Mouse (Mus musculus): ENCODE measurements around the gene Angptl2. TPM values are rescaled to one million over a fixed set of nuclear protein-coding genes. Genes with fewer than 3 reads are reported as not detected.
"Not testable (repeated sequence)": the region's sequence is repeated elsewhere in the genome, so short reads cannot be mapped to it uniquely, and the experiment has no call there.

The Angptl2 gene
- total RNA-seq, 2 experiments from 2014 or later = 83.2 to 85.0 TPM

- DNase-seq = no peak
- intact Hi-C loops (cut with DNase I) = no loop called here
Measured at GRCm38 (mm10) chr2:33188925-33189670, 26.8 kb upstream of the Angptl2 start.

DNA sequence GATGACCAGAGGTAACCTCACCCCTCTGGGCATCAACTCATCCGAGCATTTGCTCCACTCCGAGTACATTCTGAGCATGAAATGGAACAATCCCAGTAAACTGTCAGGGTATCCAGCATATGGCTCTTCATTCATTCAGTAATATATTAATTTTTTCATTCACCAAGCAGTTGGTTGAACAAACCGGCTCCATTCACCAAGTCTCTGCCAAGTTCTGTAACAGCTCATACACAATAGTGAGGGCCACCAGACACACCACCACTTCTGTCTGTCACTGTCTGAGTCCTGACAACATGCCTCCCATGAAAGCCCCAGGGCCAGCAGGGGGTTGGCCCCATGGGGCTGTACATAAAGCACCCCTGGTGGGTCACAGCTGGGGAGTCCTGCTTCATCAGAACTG is 25.9 kb upstream of the Angptl2 start:
- DNase-seq = no peak
- intact Hi-C loops (cut with DNase I) = no loop called here

GRCm38 (mm10) chr2:33200368-33201068 is 15.4 kb upstream of the Angptl2 start:
- intact Hi-C loops (cut with DNase I) = no loop called here
- DNase-seq = no peak

GRCm38 (mm10) chr2:33203284-33203683 is 12.6 kb upstream of the Angptl2 start:
- DNase-seq = no peak
- intact Hi-C loops (cut with DNase I) = no loop called here

DNA sequence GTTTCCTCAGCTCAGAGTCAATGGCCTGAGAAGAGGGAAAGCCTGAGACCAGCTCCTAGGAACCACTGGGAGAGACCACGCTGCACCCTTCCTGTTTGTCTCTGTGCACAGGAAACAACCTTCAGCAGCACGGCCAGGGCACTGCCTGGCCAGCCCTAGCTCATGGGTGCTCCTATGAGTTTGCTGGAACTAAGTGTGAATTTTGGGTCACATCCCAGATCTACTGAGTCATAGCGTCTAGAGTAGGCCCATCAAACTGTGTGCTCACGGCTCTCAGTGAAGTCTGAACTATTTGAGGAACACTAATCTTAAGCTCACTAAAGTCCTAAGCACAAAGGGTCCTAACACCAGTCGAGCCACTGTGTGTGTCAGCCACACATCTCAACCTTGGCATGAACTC is 10.9 kb upstream of the Angptl2 start:
- no peak for DNase-seq
- intact Hi-C loops (cut with DNase I) = no loop called here

DNA sequence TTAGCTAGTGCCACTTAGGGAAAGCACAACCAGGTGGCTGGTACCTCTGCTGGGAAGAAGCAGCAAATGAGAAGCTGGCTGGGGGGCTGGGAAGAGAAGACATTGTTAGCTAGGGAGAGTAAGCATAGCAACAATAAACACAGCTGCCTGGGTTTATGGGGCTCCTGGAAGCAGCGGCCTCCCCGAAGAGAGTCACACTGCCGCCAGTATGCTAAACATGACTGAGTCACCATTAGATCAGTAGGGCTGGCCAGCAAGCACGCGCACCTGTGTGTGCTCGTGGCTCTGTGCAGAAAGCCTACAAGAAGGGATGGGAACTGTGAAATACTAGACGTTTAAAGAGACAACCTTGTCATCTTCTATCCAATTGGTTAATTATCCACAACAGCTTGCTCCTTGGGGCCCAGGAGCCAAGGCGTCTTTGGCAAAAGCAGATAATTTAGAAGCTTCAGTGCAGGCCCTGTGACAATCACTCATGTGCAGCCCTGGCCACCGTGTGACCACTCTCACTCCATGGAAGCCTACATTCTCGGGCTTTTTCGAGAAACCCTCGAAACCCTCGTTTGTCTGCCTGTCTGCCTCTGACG is 9.8 kb upstream of the Angptl2 start:
- no peak for DNase-seq
- intact Hi-C loops (cut with DNase I) = no loop called here

- DNase-seq = peak; percentile 55 to 61
- intact Hi-C loops (cut with DNase I) = no loop called here
Measured at GRCm38 (mm10) chr2:33207069-33207468, 8.8 kb upstream of the Angptl2 start.

- DNase-seq = no peak
- intact Hi-C loops (cut with DNase I) = no loop called here
Measured at GRCm38 (mm10) chr2:33208134-33208533, 7.7 kb upstream of the Angptl2 start.

GRCm38 (mm10) chr2:33210841-33211240 is 5.0 kb upstream of the Angptl2 start:
- intact Hi-C loops (cut with DNase I) = no loop called here
- no peak for DNase-seq

- DNase-seq; intact Hi-C loops (cut with DNase I): not testable (repeated sequence)
Measured at GRCm38 (mm10) chr2:33211263-33211662, 4.6 kb upstream of the Angptl2 start.

DNA sequence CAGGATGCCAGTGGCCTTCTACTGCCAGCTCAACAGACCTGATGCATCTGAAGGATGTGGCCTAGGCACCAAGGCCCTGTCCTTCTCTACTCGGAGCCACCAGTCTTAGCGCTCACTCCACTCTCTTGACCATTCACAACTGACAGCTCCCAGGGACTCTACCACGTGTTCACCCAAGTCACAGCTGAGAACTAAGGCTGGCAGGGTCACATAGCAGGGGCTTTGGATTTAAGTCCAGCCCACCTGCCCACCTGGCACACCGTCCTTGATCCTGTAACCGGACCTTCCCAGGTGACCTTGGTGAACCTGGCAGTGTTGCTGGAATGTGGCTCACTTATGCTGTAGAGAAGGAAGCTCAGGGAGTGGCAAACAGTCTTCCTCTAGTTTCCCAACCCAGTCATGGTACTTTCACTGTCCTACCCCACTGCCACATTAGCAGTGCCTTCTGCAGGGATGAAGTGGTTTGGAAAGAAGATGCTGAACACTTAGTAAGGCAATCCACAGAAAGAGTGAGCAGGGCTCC is 631 bp upstream of the Angptl2 start:
- no peak for DNase-seq
- intact Hi-C loops (cut with DNase I) = loop anchor here (5.0 kb wide), 1 partner anchor 187 kb away; no protein-coding TSS in a partner anchor

DNA sequence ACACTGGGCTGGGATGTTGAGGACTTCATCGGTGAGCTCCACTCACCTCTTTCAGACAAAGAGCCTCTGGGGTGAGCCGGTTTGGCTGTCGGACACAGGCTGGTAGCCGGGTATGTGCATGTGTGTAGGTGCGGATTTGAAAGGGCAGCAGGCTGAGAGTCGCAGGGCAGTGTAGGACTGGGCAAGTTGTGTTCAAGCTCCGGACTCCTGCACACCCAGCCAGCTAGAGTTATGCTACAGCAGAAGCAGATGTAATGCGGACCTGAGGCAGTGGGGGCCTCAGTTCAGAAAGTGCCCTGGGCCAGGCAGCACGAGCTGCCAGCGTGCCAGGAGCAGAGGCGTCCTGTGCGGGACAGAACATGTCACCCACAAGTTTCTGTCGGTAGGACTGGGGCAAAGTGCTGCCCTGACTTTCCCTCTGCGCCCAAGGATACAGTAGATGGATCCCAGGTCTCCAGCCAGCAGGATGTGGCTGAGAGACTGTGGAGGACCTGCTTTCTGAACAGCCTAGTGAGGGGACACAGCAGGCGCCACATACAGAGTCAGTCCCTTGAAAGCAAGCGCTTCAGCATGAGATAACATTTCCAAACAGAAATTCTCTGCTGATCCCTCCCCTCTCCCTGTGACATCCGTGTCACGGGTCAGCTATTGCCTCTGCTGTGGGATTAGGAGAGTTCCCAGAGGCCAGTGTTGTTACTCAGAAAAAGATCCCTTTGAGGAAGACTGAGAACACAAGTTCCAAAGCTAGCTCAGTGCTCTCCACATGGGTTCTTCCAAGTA is 966 bp downstream of the Angptl2 start:
- intact Hi-C loops (cut with DNase I) = loop anchor here (2.0 to 5.0 kb wide), 2 partner anchors 62 to 185 kb away; no protein-coding TSS in a partner anchor
- DNase-seq = peak in 1 of 2 experiments; percentile 39

DNA sequence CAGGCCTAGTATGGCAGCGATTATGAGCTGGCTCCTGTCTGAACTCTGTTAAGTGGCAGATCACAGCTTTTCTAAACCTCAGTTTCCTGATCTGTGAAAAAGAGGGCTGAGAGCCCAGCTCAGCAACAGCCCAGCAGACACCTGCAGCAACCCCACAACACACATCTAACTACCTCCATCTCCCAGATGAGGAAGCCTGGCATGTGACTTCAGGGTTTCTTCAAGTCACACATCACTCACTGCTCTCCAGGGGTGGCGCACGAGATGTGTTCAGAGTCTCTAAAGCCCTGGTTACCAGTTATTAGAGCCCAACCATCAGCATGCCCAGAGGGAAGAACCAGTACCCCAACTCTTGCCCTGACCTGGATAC is 1.5 kb downstream of the Angptl2 start:
- intact Hi-C loops (cut with DNase I) = loop anchor here (2.0 to 5.0 kb wide), 2 partner anchors 63 to 185 kb away; no protein-coding TSS in a partner anchor
- DNase-seq = no peak

DNA sequence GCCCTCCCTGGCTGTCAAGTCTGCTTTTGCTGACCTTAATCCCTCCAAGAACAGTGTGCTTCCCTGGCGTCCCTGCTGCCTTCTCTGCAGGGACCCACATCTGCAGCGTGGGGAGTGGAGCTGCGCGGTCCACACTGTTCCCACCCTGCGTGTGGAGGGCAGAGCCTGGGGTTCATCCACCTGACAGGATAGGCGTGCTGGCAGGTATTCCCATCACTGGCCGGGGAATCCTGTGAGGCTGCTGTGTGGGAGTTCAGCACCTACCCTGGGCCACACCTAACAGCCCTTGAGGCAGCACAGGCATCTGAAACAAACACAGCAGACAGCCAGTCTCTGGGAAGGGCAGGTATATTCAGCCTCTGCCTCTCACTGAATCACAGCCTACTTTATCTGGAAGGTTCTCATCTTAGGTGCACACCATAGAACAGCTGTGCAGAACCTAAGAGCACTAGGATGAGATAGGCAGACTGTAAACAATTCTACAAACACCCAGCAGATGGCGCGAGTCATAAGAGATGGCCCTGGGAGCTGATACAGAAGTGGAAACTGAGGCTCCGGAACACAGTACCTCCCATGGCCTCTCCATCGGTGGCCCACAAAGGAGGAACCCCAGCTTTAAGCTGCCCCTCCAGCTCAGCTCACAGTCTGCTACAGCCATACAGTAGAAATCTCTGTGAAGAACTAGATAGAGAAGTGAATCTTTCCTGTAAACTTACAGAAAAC is 3.2 kb downstream of the Angptl2 start:
- peak; percentile 57 to 61 for DNase-seq
- intact Hi-C loops (cut with DNase I) = loop anchor here (2.0 to 5.0 kb wide), 2 partner anchors 130 to 183 kb away; no protein-coding TSS in a partner anchor

DNA sequence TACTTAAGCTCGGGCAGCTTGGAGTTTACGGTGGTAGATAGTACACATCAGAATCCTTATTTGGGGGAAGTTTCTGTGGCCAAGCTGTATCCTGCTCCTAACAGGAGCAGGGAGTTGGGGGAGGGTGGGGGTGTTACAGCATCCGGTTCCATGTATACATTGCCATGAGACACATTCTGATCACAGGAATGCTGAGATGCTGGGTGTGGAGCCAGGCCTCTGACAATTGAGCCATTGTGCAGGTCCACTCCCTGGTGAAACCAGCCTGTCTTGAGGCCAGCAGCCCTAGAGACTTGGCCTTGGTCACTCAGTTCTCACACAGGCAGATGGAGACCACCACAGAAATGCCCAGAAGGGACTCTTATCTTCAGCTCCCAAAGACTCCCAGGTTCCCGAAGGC is 3.8 kb downstream of the Angptl2 start:
- intact Hi-C loops (cut with DNase I) = loop anchor here (2.0 to 5.0 kb wide), 4 partner anchors 48 to 183 kb away; no protein-coding TSS in a partner anchor
- DNase-seq = no peak

DNA sequence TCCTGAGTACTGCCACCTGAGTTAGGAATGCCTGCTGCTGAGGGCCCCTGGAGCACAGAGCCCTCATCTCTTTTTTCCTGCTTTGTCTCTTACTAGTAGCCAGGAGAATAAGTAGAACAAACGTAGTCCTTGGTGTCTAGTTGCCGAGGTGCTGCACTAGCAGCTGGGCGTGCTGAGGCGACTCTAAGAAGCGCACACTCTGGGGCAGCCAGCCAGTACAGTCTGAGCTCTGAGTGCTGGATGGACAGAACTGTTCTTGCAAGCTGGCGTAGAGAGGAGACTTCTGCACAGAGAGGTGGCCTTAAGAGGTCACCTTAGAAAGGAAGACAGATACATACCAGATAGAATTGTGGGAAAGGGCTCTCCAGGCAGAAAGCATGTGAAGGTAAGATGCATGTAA is 4.4 kb downstream of the Angptl2 start:
- DNase-seq = peak; percentile 48 to 62
- intact Hi-C loops (cut with DNase I) = loop anchor here (5.0 kb wide), 2 partner anchors 47 to 97 kb away; no protein-coding TSS in a partner anchor

GRCm38 (mm10) chr2:33220674-33221338 is 4.9 kb downstream of the Angptl2 start:
- no peak for DNase-seq
- intact Hi-C loops (cut with DNase I) = loop anchor here (5.0 kb wide), 2 partner anchors 46 to 96 kb away; no protein-coding TSS in a partner anchor

- intact Hi-C loops (cut with DNase I) = loop anchor here (5.0 kb wide), 2 partner anchors 46 to 96 kb away; no protein-coding TSS in a partner anchor
- no peak for DNase-seq
Measured at GRCm38 (mm10) chr2:33221339-33221900, 5.6 kb downstream of the Angptl2 start.
